Mouse (Mus musculus) ES-E14 (cell line): ENCODE results near the gene Csnk2a2.

Experiments used
- HCFC1 ChIP-seq: IDR thresholded peaks from 2 replicates; pipeline ENCODE4 v1.6.1; 2012; ENCODE audit warnings: low read length, inconsistent platforms, borderline replicate concordance; ENCODE audit not compliant: insufficient read depth
- ZC3H11A ChIP-seq: IDR thresholded peaks from 2 replicates; pipeline ENCODE4 v1.6.1; 2012; ENCODE audit warnings: low read depth, mild to moderate bottlenecking, inconsistent platforms, low read length, borderline replicate concordance
- ZNF384 ChIP-seq: IDR thresholded peaks from 2 replicates; pipeline ENCODE4 v1.6.1; 2012; ENCODE audit warnings: low read depth, low read length, inconsistent platforms

GRCm38 (mm10) chr8:95523991-95524390 lies 34.2 kb upstream of the Csnk2a2 start:
- TF ChIP-seq HCFC1 (no peak), ZC3H11A (no peak), ZNF384 (no peak)
